Mouse (Mus musculus) megakaryocyte, embryonic 14.5 days (primary cell): ENCODE results near the gene Abhd6. TPM values are rescaled to one million over a fixed set of nuclear protein-coding genes. Genes with fewer than 3 reads are reported as not detected.

ENCODE experiments used
- H3K27me3 ChIP-seq: replicated peaks from 2 replicates; pipeline ENCODE3; 2012; ENCODE audit warnings: inconsistent platforms
- H3K36me3 ChIP-seq: replicated peaks from 2 replicates; pipeline ENCODE3; 2012; ENCODE audit warnings: low read length, inconsistent platforms, mixed read lengths
- H3K4me1 ChIP-seq: 2 replicates; pipeline ENCODE4 v1.6.1; 2012; ENCODE audit warnings: inconsistent platforms
- H3K4me3 ChIP-seq: replicated peaks from 2 replicates; pipeline ENCODE3; 2012; ENCODE audit warnings: moderate library complexity, mild to moderate bottlenecking, inconsistent platforms
- H3K9me3 ChIP-seq: 2 replicates; pipeline ENCODE4 v1.6.1; 2012; ENCODE audit warnings: inconsistent platforms
- FLI1 ChIP-seq: IDR thresholded peaks from 2 replicates; pipeline ENCODE4 v1.6.1; 2012; ENCODE audit warnings: low read length, inconsistent platforms, mixed read lengths
- GATA1 ChIP-seq: IDR thresholded peaks from 3 replicates; pipeline ENCODE4 v1.6.1; 2012; ENCODE audit warnings: mixed read lengths, low read length, inconsistent platforms, borderline replicate concordance
- polyA plus RNA-seq: library from polyadenylated mRNA; stranded (reverse); fragments of >175 nt; gene quantifications from 2 replicates; pipeline ENCODE4 v1.2.3, GENCODE M21; 2012; ENCODE audit warnings: low replicate concordance; ENCODE audit not compliant: insufficient read depth

Abhd6 gene
- polyA plus RNA-seq, 1 experiment = not detected

GRCm38 (mm10) chr14:8028086-8028485 is 25.4 kb downstream of the Abhd6 start:
- H3K4me1 ChIP-seq = 0 out of 2 replicates have a peak, but pooled peaks cover 3% of the 10 kb centered on the region
- H3K9me3 ChIP-seq = no peaks in the 10 kb centered on the region
- no peak for TF ChIP-seq GATA1
- no peak for TF ChIP-seq FLI1
- H3K4me3 ChIP-seq = no peak overlapping the region
- no peaks in the 10 kb centered on the region for H3K36me3 ChIP-seq
- H3K27me3 ChIP-seq = peaks cover 16% of the 10 kb centered on the region

- TF ChIP-seq GATA1 = no peak
- TF ChIP-seq FLI1 = no peak
- H3K36me3 ChIP-seq = no peaks in the 10 kb centered on the region
- H3K27me3 ChIP-seq = peaks cover 16% of the 10 kb centered on the region
- H3K4me3 ChIP-seq = no peak overlapping the region
- no peaks in the 10 kb centered on the region for H3K9me3 ChIP-seq
- H3K4me1 ChIP-seq = 0 out of 2 replicates have a peak, but pooled peaks cover 3% of the 10 kb centered on the region
These were observed 27.1 kb downstream of the Abhd6 start for GRCm38 (mm10) chr14:8029752-8030151.

GRCm38 (mm10) chr14:8030535-8030934 is 27.8 kb downstream of the Abhd6 start:
- Histone ChIP-seq H3K4me3 (no peak overlapping the region), H3K4me1 (0 out of 2 replicates have a peak, but pooled peaks cover 3% of the 10 kb centered on the region), H3K27me3 (peaks cover 12% of the 10 kb centered on the region), H3K9me3 (no peaks in the 10 kb centered on the region), H3K36me3 (no peaks in the 10 kb centered on the region)
- TF ChIP-seq GATA1 (no peak), FLI1 (no peak)

DNA sequence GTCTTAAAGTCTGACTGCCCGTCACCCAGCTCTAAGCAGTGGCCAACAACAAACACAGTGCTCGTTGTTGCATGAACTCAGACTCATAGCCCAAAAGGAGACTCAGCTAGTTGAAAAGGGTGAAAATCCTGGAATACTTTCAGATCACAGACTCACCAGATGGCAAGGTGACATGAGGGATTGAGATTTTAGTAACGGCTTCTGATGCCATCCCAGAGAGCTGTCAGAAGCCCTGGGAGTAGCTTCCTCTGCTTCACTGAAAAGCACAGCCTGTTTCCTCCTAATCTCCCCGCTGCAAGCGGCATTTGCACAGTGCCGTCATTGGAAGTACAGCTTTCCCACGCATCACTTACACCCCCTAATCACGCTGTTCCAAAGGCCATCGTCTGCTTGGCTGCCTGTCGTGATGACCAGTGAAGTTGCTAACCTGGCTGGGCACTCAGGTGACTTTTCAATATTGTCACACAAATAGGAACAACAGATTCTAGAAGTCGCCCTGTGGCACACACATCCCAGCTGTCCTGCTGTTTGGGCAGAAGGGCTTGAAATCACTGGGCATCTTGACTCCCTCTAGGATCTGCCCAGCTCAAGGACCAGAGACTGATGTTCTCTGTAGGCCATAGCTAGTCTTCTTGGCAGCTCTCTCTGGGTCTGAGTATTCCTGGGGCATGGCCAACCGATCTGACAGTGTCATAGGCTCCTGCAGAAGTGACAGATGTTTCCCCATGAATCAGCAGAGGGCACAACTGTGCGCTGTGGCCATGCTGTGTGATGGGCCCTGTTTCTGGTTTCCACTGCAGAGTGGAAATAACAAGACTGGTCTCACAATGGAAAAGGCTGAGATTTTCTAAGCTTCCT is 29.6 kb downstream of the Abhd6 start:
- no peaks in the 10 kb centered on the region for H3K4me1 ChIP-seq
- no peaks in the 10 kb centered on the region for H3K36me3 ChIP-seq
- no peak overlapping the region for H3K4me3 ChIP-seq
- H3K27me3 ChIP-seq = peaks cover 23% of the 10 kb centered on the region
- no peaks in the 10 kb centered on the region for H3K9me3 ChIP-seq
- TF ChIP-seq FLI1 (no peak), GATA1 (no peak)

DNA sequence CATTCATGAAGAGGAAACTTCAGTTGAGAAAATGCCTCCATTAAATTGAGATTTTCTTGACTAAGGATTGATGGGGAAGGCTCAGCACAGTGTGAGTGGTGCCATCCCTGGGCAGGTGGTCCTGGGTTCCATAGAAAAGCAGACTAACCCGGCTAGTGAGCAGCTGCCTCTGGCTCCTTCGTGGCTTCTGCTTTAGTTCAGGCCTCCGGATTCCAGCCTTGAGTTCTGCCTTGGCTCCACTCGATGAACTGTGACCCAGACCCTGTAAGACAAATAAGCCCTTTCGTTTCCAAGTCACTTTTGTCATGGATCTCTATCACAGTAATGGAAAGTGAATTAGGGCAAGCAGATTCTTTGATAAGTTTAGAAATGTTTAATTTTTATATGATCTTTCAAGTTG is 31.9 kb downstream of the Abhd6 start:
- Histone ChIP-seq H3K36me3 (no peaks in the 10 kb centered on the region), H3K9me3 (no peaks in the 10 kb centered on the region), H3K4me1 (peaks cover 4% of the 10 kb centered on the region), H3K4me3 (no peak overlapping the region), H3K27me3 (peaks cover 25% of the 10 kb centered on the region)
- TF ChIP-seq GATA1 = no peak

DNA sequence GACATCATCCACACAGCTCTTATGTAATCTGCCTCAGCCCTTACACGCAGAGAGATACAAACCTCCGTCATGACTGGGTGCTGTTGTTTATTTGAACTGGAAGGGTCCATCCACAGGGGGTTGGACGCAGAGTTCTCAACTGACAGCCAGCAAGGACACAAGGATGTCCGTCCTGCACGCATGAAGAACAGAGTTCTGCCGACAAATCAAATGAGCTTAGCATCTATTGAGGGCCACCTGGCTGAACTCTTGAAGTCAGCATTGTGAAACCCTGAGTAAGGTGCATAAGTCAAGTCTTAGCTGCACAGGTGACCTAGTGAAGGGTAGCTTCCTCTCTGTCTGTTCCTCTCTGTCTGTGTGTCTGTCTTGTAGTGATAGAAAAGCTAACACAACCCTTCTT is 33.2 kb downstream of the Abhd6 start:
- Histone ChIP-seq H3K9me3 (no peaks in the 10 kb centered on the region), H3K4me3 (no peak overlapping the region), H3K36me3 (no peaks in the 10 kb centered on the region), H3K27me3 (peaks cover 21% of the 10 kb centered on the region), H3K4me1 (peaks cover 4% of the 10 kb centered on the region)
- TF ChIP-seq GATA1 = no peak

- TF ChIP-seq FLI1 = no peak
- no peak for TF ChIP-seq GATA1
- H3K27me3 ChIP-seq = peaks cover 20% of the 10 kb centered on the region
These were observed 33.7 kb downstream of the Abhd6 start for GRCm38 (mm10) chr14:8036406-8036805.

GRCm38 (mm10) chr14:8038150-8038549 is 35.4 kb downstream of the Abhd6 start:
- Histone ChIP-seq H3K4me1 (peaks cover 4% of the 10 kb centered on the region), H3K36me3 (no peaks in the 10 kb centered on the region), H3K27me3 (peaks cover 16% of the 10 kb centered on the region), H3K4me3 (no peak overlapping the region), H3K9me3 (no peaks in the 10 kb centered on the region)
- TF ChIP-seq FLI1 (no peak), GATA1 (no peak)

More at GRCm38 (mm10) chr14:8036406-8036805, 33.7 kb downstream of the Abhd6 start:
- H3K4me3 ChIP-seq = no peak overlapping the region
- H3K9me3 ChIP-seq = no peaks in the 10 kb centered on the region
- H3K36me3 ChIP-seq = no peaks in the 10 kb centered on the region
- H3K4me1 ChIP-seq = peaks cover 4% of the 10 kb centered on the region

- TF ChIP-seq GATA1 (no peak), FLI1 (no peak)
- no peaks in the 10 kb centered on the region for H3K9me3 ChIP-seq
- no peaks in the 10 kb centered on the region for H3K36me3 ChIP-seq
- peaks cover 16% of the 10 kb centered on the region for H3K27me3 ChIP-seq
- H3K4me3 ChIP-seq = no peak overlapping the region
- peaks cover 4% of the 10 kb centered on the region for H3K4me1 ChIP-seq
These were observed 36.2 kb downstream of the Abhd6 start for GRCm38 (mm10) chr14:8038791-8039448.

GRCm38 (mm10) chr14:8040179-8040578 is 37.5 kb downstream of the Abhd6 start:
- Histone ChIP-seq H3K9me3 (no peaks in the 10 kb centered on the region), H3K36me3 (no peaks in the 10 kb centered on the region), H3K4me1 (peaks cover 4% of the 10 kb centered on the region), H3K4me3 (no peak overlapping the region), H3K27me3 (peaks cover 16% of the 10 kb centered on the region)
- TF ChIP-seq GATA1 = no peak
- no peak for TF ChIP-seq FLI1
